Mouse (Mus musculus): ENCODE measurements around the gene Slc48a1.

Gene Slc48a1

DNA sequence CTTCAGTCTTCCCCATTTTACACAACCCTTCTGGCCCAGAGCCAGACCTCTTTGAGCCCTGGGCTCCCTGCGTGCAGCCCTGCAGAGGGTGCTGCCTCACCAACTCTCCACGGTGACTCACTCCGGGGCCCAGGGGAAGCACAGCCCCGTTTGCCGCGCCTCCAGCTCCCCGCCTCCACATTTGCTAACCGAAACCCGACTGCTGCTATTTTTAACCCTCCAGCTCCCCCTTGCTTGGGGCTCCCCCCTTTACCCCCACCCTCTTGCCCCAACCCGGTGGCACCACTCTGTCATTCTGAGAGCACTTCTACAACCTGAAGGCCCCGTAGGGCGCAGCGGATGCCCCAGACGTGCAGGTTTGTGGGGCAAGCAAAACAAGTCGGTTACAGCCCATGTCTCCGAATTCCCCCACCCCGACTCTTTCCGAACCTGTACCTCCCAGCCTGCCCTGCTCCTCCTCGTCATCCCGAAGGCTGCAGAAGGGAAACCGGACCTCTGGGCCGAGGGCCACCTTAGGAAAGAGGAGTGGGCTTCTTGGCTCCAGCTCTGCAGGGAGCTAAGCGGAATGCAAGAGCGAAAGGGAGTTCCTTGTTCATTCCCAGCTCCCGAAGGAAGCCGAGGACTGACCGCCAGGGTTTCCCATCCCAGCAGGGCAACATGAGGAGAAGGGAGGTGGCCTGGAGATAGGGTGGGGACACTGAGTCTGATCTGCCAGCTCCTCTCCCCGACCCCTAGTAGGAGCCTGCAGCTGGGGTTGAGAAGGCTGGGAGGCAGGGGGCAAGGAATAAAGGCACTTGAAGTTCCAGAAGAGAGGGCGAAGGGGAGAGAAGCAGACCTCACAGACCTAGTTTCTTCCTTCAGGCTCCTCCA is 47.0 kb downstream of the Slc48a1 start:
- no peak for DNase-seq (ENCODE audit: extremely low read depth, low read depth, low spot score)

- no peak for DNase-seq (ENCODE audit: extremely low read depth, low read depth, low spot score)
Observed at GRCm38 (mm10) chr15:97825941-97826587, 47.7 kb downstream of the Slc48a1 start.

GRCm38 (mm10) chr15:97826588-97827261 is 48.4 kb downstream of the Slc48a1 start:
- no peak for DNase-seq (ENCODE audit: extremely low read depth, low read depth, low spot score)

DNA sequence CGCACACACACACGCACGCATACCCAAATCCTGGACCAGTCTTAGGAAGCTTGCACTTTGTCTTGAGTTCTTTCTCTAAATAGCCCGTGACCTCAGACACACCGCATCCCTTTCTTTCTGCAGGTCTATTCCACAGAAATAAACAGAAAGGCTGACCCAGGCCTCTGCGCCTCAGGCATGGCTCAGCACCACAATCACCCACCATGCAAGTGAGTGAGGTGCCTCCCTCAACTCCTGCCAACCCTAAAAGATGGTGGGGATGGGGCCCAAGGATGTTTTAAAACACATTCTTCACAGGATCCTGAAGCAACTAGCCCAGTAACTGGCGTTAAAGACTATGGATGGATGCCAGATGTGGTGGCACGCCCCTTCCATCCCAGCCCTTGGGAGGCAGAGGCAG is 49.1 kb downstream of the Slc48a1 start:
- DNase-seq (ENCODE audit: extremely low read depth, low read depth, low spot score) = no peak

GRCm38 (mm10) chr15:97828221-97828842 is 50.0 kb downstream of the Slc48a1 start:
- no peak for DNase-seq (ENCODE audit: extremely low read depth, low read depth, low spot score)

DNA sequence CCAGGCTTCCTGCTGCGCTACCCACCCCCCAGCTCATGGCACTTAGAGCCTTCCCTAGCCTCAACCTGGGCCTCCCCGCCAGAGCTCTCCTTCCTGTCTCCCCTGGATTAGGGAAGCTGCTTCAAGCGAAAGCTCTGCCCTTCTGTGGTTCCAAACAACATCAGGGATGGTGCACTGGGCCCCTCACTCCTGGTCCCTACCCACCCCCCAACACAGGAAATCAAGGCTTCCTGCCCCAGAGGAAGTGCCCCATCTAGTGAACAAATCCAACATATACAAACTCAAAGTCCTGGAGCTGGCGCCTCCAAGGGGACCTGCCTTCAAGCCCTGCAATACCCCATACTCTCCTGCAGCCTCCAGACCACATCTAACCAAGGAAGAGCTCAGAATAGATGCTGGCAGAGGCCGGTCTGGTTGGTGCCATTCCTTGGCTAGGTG is 50.6 kb downstream of the Slc48a1 start:
- no peak for DNase-seq (ENCODE audit: extremely low read depth, low read depth, low spot score)

DNA sequence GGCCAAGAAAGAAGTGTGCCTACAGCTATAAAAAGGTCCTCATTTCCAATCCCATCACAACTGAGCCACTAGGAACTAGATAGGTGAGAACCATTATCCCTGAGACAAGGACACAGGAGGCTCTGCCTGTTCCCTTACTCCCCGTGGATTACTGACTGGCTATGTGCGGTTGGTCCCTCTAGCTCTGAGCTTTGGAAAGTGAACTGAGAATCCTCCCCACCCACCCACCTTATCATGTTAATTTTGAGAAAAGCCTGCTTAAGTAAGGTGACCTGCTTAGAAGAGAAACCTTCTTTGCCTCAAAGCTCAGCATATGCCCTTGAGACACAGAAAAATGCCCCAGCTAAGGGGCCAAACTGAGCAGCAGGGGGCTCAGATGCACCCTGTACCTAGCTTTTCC is 51.1 kb downstream of the Slc48a1 start:
- no peak for DNase-seq (ENCODE audit: extremely low read depth, low read depth, low spot score)

DNA sequence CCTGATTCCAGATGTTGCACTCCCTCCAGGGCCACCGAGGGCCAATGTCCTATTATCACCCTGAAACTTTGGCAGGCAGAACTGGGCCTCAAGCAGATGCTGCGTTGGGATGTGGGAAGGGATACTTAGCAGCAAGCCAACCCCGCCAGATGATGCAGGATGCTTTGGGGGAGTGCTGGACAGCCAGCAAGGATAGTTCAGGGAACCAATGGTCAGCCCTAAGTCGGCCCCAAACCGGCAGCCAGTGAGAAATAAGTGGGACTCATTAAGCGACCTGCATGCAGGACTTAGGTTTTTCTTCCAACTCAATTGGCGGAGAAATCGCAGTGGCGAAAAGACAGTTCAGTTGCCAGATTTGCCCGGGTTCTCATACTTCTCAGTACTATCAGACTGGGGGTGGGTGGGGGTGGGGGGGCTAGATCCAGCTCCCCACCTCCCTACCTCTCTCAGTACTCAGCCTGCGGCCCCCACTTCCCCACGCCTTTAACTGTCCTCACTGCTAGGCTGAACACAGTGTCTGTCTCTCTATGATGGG is 52.0 kb downstream of the Slc48a1 start:
- DNase-seq (ENCODE audit: extremely low read depth, low read depth, low spot score) = no peak

GRCm38 (mm10) chr15:97830788-97831241 is 52.5 kb downstream of the Slc48a1 start:
- no peak for DNase-seq (ENCODE audit: extremely low read depth, low read depth, low spot score)

GRCm38 (mm10) chr15:97831242-97831986 is 53.1 kb downstream of the Slc48a1 start:
- DNase-seq (ENCODE audit: extremely low read depth, low read depth, low spot score) = no peak

GRCm38 (mm10) chr15:97831987-97832640 is 53.8 kb downstream of the Slc48a1 start:
- DNase-seq (ENCODE audit: extremely low read depth, low read depth, low spot score) = no peak

- DNase-seq (ENCODE audit: extremely low read depth, low read depth, low spot score) = no peak
Observed at GRCm38 (mm10) chr15:97832764-97833479, 54.6 kb downstream of the Slc48a1 start.

DNA sequence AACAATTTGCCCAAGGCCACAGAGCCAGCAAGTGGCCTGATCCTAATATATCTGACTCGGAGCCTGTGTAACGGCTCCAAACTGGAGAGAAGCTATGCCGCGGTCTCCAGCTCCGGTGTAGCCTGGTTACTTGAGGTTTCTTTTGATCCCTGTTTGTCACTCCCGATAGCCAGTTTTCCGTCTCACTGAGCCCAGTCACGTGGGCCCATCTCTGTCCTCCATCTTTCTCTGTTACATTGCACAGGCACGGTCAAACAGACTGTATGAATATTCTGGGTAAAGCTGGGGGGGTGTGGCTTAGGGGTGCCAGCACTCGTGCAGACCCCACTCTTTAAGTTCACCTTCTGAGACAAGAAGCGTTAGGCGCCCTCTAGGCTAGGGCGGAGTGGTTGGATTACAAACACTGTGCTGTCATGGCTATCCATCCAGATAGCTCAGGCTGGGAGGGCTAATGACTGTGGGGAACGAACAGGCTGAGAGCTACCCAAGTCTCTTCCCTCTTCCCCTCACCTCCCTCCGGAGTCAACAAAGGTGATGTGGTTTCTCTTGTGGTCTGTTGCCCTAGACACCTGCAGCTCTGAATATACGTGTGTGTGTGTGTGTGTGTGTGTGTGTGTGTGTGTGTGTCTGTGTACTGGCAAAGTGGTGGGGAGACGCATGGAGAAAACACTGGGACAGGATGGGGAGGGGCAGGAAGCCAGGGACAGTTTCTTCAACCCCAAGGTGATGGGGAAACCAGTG is 58.0 kb downstream of the Slc48a1 start:
- DNase-seq (ENCODE audit: extremely low read depth, low read depth, low spot score) = no peak

GRCm38 (mm10) chr15:97836894-97837247 is 58.6 kb downstream of the Slc48a1 start:
- DNase-seq (ENCODE audit: extremely low read depth, low read depth, low spot score) = no peak

DNA sequence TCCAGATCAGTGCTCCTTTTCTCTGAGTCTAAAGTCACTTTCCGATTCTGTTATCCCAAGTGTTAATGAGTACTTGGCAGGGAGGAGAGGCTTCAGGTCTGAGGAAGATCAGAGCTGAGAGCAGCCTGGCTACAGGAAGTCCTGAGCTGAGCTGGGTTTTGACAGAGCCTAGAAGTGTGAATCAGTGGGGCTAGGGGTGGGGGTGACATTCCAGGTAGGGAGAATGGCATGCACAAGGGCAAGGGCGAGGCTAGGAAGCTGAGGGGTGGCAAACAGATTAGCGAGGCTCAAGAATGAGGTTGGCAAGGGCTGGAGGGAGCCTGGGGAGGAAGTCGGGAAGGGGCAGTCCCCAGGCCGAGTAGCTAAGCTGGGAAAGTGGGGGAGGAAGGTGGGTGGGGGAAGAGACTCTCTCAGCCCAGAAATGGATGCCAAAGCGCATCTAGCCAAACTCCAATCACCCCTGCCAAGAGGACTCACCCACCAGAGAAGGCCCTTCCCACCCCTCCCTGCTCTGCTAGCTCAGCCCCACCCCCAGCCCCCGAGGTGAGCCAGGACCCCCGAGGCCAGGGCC is 59.3 kb downstream of the Slc48a1 start:
- no peak for DNase-seq (ENCODE audit: extremely low read depth, low read depth, low spot score)

- no peak for DNase-seq (ENCODE audit: extremely low read depth, low read depth, low spot score)
Observed at GRCm38 (mm10) chr15:97838395-97838794, 60.1 kb downstream of the Slc48a1 start.

GRCm38 (mm10) chr15:97839012-97839411 is 60.7 kb downstream of the Slc48a1 start:
- DNase-seq (ENCODE audit: extremely low read depth, low read depth, low spot score) = no peak

DNA sequence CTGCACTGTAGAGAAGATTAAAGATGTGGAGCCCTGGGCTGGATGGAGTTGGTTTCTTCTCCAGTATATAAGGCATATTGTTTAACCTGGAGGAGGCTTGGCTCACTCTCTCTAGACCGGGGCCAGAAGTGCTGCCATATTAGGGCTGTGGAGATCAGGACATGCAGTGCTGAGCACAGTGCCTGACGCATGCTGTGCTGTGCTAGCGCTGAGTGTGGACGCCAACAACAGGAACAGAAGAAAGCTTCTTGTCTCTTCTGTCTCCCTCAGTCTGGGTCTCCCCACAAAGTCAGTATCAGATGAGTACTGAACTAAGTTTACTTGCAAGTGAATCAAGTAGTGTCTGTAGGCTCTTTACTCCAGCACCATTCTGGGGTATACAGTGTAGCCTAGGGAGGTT is 61.2 kb downstream of the Slc48a1 start:
- DNase-seq (ENCODE audit: extremely low read depth, low read depth, low spot score) = no peak
